Mouse (Mus musculus): ENCODE data around the gene Bhlha15. TPM values are rescaled to one million over a fixed set of nuclear protein-coding genes. Genes with fewer than 3 reads are reported as not detected.

The Bhlha15 gene
- polyA plus RNA-seq (2015; fragmentation: Nextera tagmentation; extraction: Ambion mirVana): 0.33 and 0.59 TPM in 2 replicates

- Histone ChIP-seq H3K36me3 (ENCODE audit: control insufficient read depth, insufficient read depth, low read length) (no peaks in the 10 kb centered on the region), H3K9me3 (ENCODE audit: control insufficient read depth, low read length) (no peaks in the 10 kb centered on the region), H3K27me3 (ENCODE audit: control insufficient read depth, insufficient read depth, low read depth, low read length) (no peaks in the 10 kb centered on the region), H3K4me1 (replicated peaks; ENCODE audit: control insufficient read depth, insufficient read depth, low read length) (peaks cover 13% of the 10 kb centered on the region), H3K27ac (ENCODE audit: low read length) (no peak within 1 kb of the TSS), H3K4me3 (ENCODE audit: low read length) (peak within 1 kb of the TSS; percentile 38), H3K4me2 (ENCODE audit: low read depth, low read length) (peak within 1 kb of the TSS; percentile 58), H3K9ac (ENCODE audit: low read length) (peak within 1 kb of the TSS; percentile 53)
- WGBS: 3% methylated on average over 22 of the region's 26 CpGs
- peak; percentile 65 for ATAC-seq (ENCODE audit: low read depth)
These were observed at the start of gene Bhlha15 for GRCm38 (mm10) chr5:144189950-144190583. TSS of gene Bhlha15 (plus strand) at chr5:144190286.

GRCm38 (mm10) chr5:144143531-144143930 is 46.6 kb upstream of the Bhlha15 start:
- H3K9ac ChIP-seq (ENCODE audit: low read length): no peak overlapping the region
- peaks cover 9% of the 10 kb centered on the region for H3K36me3 ChIP-seq (ENCODE audit: control insufficient read depth, insufficient read depth, low read length)
- no peaks in the 10 kb centered on the region for H3K9me3 ChIP-seq (ENCODE audit: control insufficient read depth, low read length)
- no peak overlapping the region for H3K4me2 ChIP-seq (ENCODE audit: low read depth, low read length)
- H3K4me1 ChIP-seq (replicated peaks; ENCODE audit: control insufficient read depth, insufficient read depth, low read length): peaks cover 9% of the 10 kb centered on the region
- ATAC-seq (ENCODE audit: low read depth): no peak
- H3K27ac ChIP-seq (ENCODE audit: low read length): no peak overlapping the region
- whole genome bisulfite sequencing: 94% methylated on average over 5 of the region's 5 CpGs
- H3K27me3 ChIP-seq (ENCODE audit: control insufficient read depth, insufficient read depth, low read depth, low read length): no peaks in the 10 kb centered on the region
- H3K4me3 ChIP-seq (ENCODE audit: low read length): no peak overlapping the region

- no peaks in the 10 kb centered on the region for H3K27me3 ChIP-seq (ENCODE audit: control insufficient read depth, insufficient read depth, low read depth, low read length)
- peaks cover 7% of the 10 kb centered on the region for H3K36me3 ChIP-seq (ENCODE audit: control insufficient read depth, insufficient read depth, low read length)
- H3K4me1 ChIP-seq (replicated peaks; ENCODE audit: control insufficient read depth, insufficient read depth, low read length): peaks cover 18% of the 10 kb centered on the region
- H3K9ac ChIP-seq (ENCODE audit: low read length): no peak overlapping the region
- H3K4me3 ChIP-seq (ENCODE audit: low read length): no peak overlapping the region
- H3K27ac ChIP-seq (ENCODE audit: low read length): no peak overlapping the region
- H3K4me2 ChIP-seq (ENCODE audit: low read depth, low read length): no peak overlapping the region
- no peaks in the 10 kb centered on the region for H3K9me3 ChIP-seq (ENCODE audit: control insufficient read depth, low read length)
- no peak for ATAC-seq (ENCODE audit: low read depth)
These were observed 43.2 kb upstream of the Bhlha15 start for GRCm38 (mm10) chr5:144146898-144147297.

GRCm38 (mm10) chr5:144149530-144149929 is 40.6 kb upstream of the Bhlha15 start:
- peaks cover 7% of the 10 kb centered on the region for H3K36me3 ChIP-seq (ENCODE audit: control insufficient read depth, insufficient read depth, low read length)
- WGBS: 89% methylated on average over 4 of the region's 4 CpGs
- H3K4me3 ChIP-seq (ENCODE audit: low read length): no peak overlapping the region
- H3K4me1 ChIP-seq (replicated peaks; ENCODE audit: control insufficient read depth, insufficient read depth, low read length): peaks cover 21% of the 10 kb centered on the region
- H3K27me3 ChIP-seq (ENCODE audit: control insufficient read depth, insufficient read depth, low read depth, low read length): no peaks in the 10 kb centered on the region
- no peak overlapping the region for H3K4me2 ChIP-seq (ENCODE audit: low read depth, low read length)
- H3K27ac ChIP-seq (ENCODE audit: low read length): no peak overlapping the region
- no peak overlapping the region for H3K9ac ChIP-seq (ENCODE audit: low read length)
- no peaks in the 10 kb centered on the region for H3K9me3 ChIP-seq (ENCODE audit: control insufficient read depth, low read length)
- no peak for ATAC-seq (ENCODE audit: low read depth)

GRCm38 (mm10) chr5:144151270-144151669 is 38.8 kb upstream of the Bhlha15 start:
- peak; percentile 44; the same call in 1 of the 2 replicates for ATAC-seq (ENCODE audit: low read depth)
- no peak overlapping the region for H3K4me2 ChIP-seq (ENCODE audit: low read depth, low read length)
- no peaks in the 10 kb centered on the region for H3K27me3 ChIP-seq (ENCODE audit: control insufficient read depth, insufficient read depth, low read depth, low read length)
- H3K9me3 ChIP-seq (ENCODE audit: control insufficient read depth, low read length): no peaks in the 10 kb centered on the region
- peaks cover 21% of the 10 kb centered on the region for H3K4me1 ChIP-seq (replicated peaks; ENCODE audit: control insufficient read depth, insufficient read depth, low read length)
- H3K36me3 ChIP-seq (ENCODE audit: control insufficient read depth, insufficient read depth, low read length): peaks cover 7% of the 10 kb centered on the region
- H3K9ac ChIP-seq (ENCODE audit: low read length): no peak overlapping the region
- H3K27ac ChIP-seq (ENCODE audit: low read length): peak overlapping the region; percentile 66
- no peak overlapping the region for H3K4me3 ChIP-seq (ENCODE audit: low read length)
- 59% methylated on average over 4 of the region's 4 CpGs for WGBS

GRCm38 (mm10) chr5:144154528-144154927 is 35.6 kb upstream of the Bhlha15 start:
- Histone ChIP-seq H3K4me3 (ENCODE audit: low read length) (no peak overlapping the region), H3K27me3 (ENCODE audit: control insufficient read depth, insufficient read depth, low read depth, low read length) (no peaks in the 10 kb centered on the region), H3K9ac (ENCODE audit: low read length) (no peak overlapping the region), H3K36me3 (ENCODE audit: control insufficient read depth, insufficient read depth, low read length) (no peaks in the 10 kb centered on the region), H3K4me2 (ENCODE audit: low read depth, low read length) (no peak overlapping the region), H3K27ac (ENCODE audit: low read length) (no peak overlapping the region), H3K9me3 (ENCODE audit: control insufficient read depth, low read length) (no peaks in the 10 kb centered on the region), H3K4me1 (replicated peaks; ENCODE audit: control insufficient read depth, insufficient read depth, low read length) (peaks cover 27% of the 10 kb centered on the region)
- no peak for ATAC-seq (ENCODE audit: low read depth)
- WGBS: 20% methylated on average over 7 of the region's 7 CpGs

GRCm38 (mm10) chr5:144158604-144159003 is 31.5 kb upstream of the Bhlha15 start:
- ATAC-seq (ENCODE audit: low read depth): peak; percentile 92
- 10% methylated on average over 4 of the region's 4 CpGs for WGBS
- H3K27me3 ChIP-seq (ENCODE audit: control insufficient read depth, insufficient read depth, low read depth, low read length): no peaks in the 10 kb centered on the region

GRCm38 (mm10) chr5:144159137-144159536 is 30.9 kb upstream of the Bhlha15 start:
- WGBS: 84% methylated on average over 8 of the region's 8 CpGs
- ATAC-seq (ENCODE audit: low read depth): no peak
- H3K27me3 ChIP-seq (ENCODE audit: control insufficient read depth, insufficient read depth, low read depth, low read length): no peaks in the 10 kb centered on the region

More at GRCm38 (mm10) chr5:144158604-144159003, 31.5 kb upstream of the Bhlha15 start:
- Histone ChIP-seq H3K27ac (ENCODE audit: low read length) (peak overlapping the region; percentile 56), H3K4me1 (replicated peaks; ENCODE audit: control insufficient read depth, insufficient read depth, low read length) (peaks cover 17% of the 10 kb centered on the region; the same call in 1 of the 2 replicates), H3K36me3 (ENCODE audit: control insufficient read depth, insufficient read depth, low read length) (no peaks in the 10 kb centered on the region), H3K4me2 (ENCODE audit: low read depth, low read length) (no peak overlapping the region), H3K4me3 (ENCODE audit: low read length) (no peak overlapping the region), H3K9ac (ENCODE audit: low read length) (no peak overlapping the region), H3K9me3 (ENCODE audit: control insufficient read depth, low read length) (no peaks in the 10 kb centered on the region)

GRCm38 (mm10) chr5:144162080-144162812 is 27.8 kb upstream of the Bhlha15 start:
- ATAC-seq (ENCODE audit: low read depth): no peak
- peak overlapping the region; percentile 39; the same call in 1 of the 2 replicates for H3K27ac ChIP-seq (ENCODE audit: low read length)
- H3K36me3 ChIP-seq (ENCODE audit: control insufficient read depth, insufficient read depth, low read length): peaks cover 5% of the 10 kb centered on the region

More at GRCm38 (mm10) chr5:144159137-144159536, 30.9 kb upstream of the Bhlha15 start:
- H3K9me3 ChIP-seq (ENCODE audit: control insufficient read depth, low read length): no peaks in the 10 kb centered on the region
- no peak overlapping the region for H3K4me2 ChIP-seq (ENCODE audit: low read depth, low read length)
- H3K4me1 ChIP-seq (replicated peaks; ENCODE audit: control insufficient read depth, insufficient read depth, low read length): peaks cover 17% of the 10 kb centered on the region; the same call in 1 of the 2 replicates
- peak overlapping the region; percentile 56 for H3K27ac ChIP-seq (ENCODE audit: low read length)
- no peak overlapping the region for H3K9ac ChIP-seq (ENCODE audit: low read length)
- H3K4me3 ChIP-seq (ENCODE audit: low read length): no peak overlapping the region
- no peaks in the 10 kb centered on the region for H3K36me3 ChIP-seq (ENCODE audit: control insufficient read depth, insufficient read depth, low read length)

More at GRCm38 (mm10) chr5:144162080-144162812, 27.8 kb upstream of the Bhlha15 start:
- Histone ChIP-seq H3K4me1 (replicated peaks; ENCODE audit: control insufficient read depth, insufficient read depth, low read length) (peaks cover 11% of the 10 kb centered on the region; the same call in 1 of the 2 replicates), H3K4me2 (ENCODE audit: low read depth, low read length) (no peak overlapping the region), H3K27me3 (ENCODE audit: control insufficient read depth, insufficient read depth, low read depth, low read length) (no peaks in the 10 kb centered on the region), H3K9ac (ENCODE audit: low read length) (no peak overlapping the region), H3K9me3 (ENCODE audit: control insufficient read depth, low read length) (no peaks in the 10 kb centered on the region), H3K4me3 (ENCODE audit: low read length) (no peak overlapping the region)
- WGBS: 81% methylated on average over 5 of the region's 5 CpGs

All from lung, embryonic 16.5 days (tissue).